Mouse (Mus musculus): Measurements from ENCODE around the gene Kank4. TPM values are rescaled to one million over a fixed set of nuclear protein-coding genes. Genes with fewer than 3 reads are reported as not detected.

Gene Kank4
- total and polyA plus RNA-seq, 3 experiments = not detected

GRCm38 (mm10) chr4:98776721-98777427 lies 40.5 kb downstream of the Kank4 start:
- Histone ChIP-seq H3K9ac (ENCODE audit: control insufficient read depth, low read depth, low read length, poor library complexity, severe bottlenecking) (no peak overlapping the region), H3K27ac (ENCODE audit: control insufficient read depth, low read depth, low read length) (no peak overlapping the region), H3K27me3 (ENCODE audit: control insufficient read depth in 1 of 2, insufficient read depth in 2 of 2, low read length in 2 of 2) (no peaks in the 10 kb centered on the region), H3K36me3 (ENCODE audit: control insufficient read depth in 1 of 2, insufficient read depth in 2 of 2, low read length in 2 of 2) (no peaks in the 10 kb centered on the region), H3K4me3 (ENCODE audit: control insufficient read depth in 1 of 2, insufficient read depth in 1 of 2, low read depth in 2 of 2, low read length in 2 of 2) (no peak overlapping the region), H3K4me1 (ENCODE audit: control insufficient read depth in 1 of 2, insufficient read depth in 2 of 2, low read length in 2 of 2) (no peaks in the 10 kb centered on the region), H3K79me2 (ENCODE audit: control insufficient read depth, insufficient read depth, low read length, poor library complexity) (no peaks in the 10 kb centered on the region), H3K9me3 (replicated peaks; ENCODE audit: insufficient read depth, low read length) (no peaks in the 10 kb centered on the region)
- no peak for DNase-seq (ENCODE audit: low read depth, low spot score)
- no peak for TF ChIP-seq ZKSCAN1 (IDR thresholded peaks at IDR 0.05; ENCODE audit: low read depth, low read length)
- no peak for TF ChIP-seq EP300 (IDR thresholded peaks at IDR 0.05; ENCODE audit: low read depth in 1 of 2, low read length in 2 of 2)
- TF ChIP-seq TBP (IDR thresholded peaks at IDR 0.05; ENCODE audit: low read depth, low read length) = no peak
- no peak for TF ChIP-seq SIN3A (IDR thresholded peaks at IDR 0.05; ENCODE audit: low read length)
- TF ChIP-seq HCFC1 (IDR thresholded peaks at IDR 0.05; ENCODE audit: low read depth, low read length) = no peak
- TF ChIP-seq NELFE (IDR thresholded peaks at IDR 0.05; ENCODE audit: low read depth, low read length) = no peak
- TF ChIP-seq SMC3 (IDR thresholded peaks at IDR 0.05; ENCODE audit: low read depth, low read length) = no peak
- no peak for TF ChIP-seq ZC3H11A (IDR thresholded peaks at IDR 0.05; ENCODE audit: low read depth, low read length)
- TF ChIP-seq MAZ (IDR thresholded peaks at IDR 0.05; ENCODE audit: low read depth, low read length) = no peak
- TF ChIP-seq JUND (IDR thresholded peaks at IDR 0.05; ENCODE audit: low read depth, low read length) = no peak
- no peak for TF ChIP-seq MYB (IDR thresholded peaks at IDR 0.05; ENCODE audit: low read depth, low read length)
- TF ChIP-seq E2F4 (IDR thresholded peaks at IDR 0.05; ENCODE audit: borderline replicate concordance, low read depth, low read length) = no peak
- TF ChIP-seq MEF2A (IDR thresholded peaks at IDR 0.05; ENCODE audit: extremely low read depth, insufficient replicate concordance, low read depth, low read length, poor library complexity, severe bottlenecking) = no peak
- no peak for TF ChIP-seq NRF1 (IDR thresholded peaks at IDR 0.05; ENCODE audit: insufficient read depth, low read depth, low read length, poor library complexity, severe bottlenecking)
- TF ChIP-seq POLR2AphosphoS5 (IDR thresholded peaks at IDR 0.05; ENCODE audit: borderline replicate concordance, low read depth, low read length) = no peak

- TF ChIP-seq CTCF (IDR thresholded peaks at IDR 0.05 in 2 of 3, conservative IDR thresholded peaks at IDR 0.05 in 1 of 3; ENCODE audit: control insufficient read depth in 1 of 3, insufficient read depth in 1 of 3, low read depth in 2 of 3, low read length in 3 of 3, poor library complexity in 1 of 3, severe bottlenecking in 1 of 3) (no peak), GATA1 (IDR thresholded peaks at IDR 0.05; ENCODE audit: low read depth, low read length) (no peak)
- Histone ChIP-seq H3K4me3 (ENCODE audit: control insufficient read depth in 1 of 2, insufficient read depth in 1 of 2, low read depth in 2 of 2, low read length in 2 of 2) (no peak overlapping the region), H3K4me1 (ENCODE audit: control insufficient read depth in 1 of 2, insufficient read depth in 2 of 2, low read length in 2 of 2) (no peaks in the 10 kb centered on the region), H3K27me3 (ENCODE audit: control insufficient read depth in 1 of 2, insufficient read depth in 2 of 2, low read length in 2 of 2) (no peaks in the 10 kb centered on the region), H3K79me2 (ENCODE audit: control insufficient read depth, insufficient read depth, low read length, poor library complexity) (no peaks in the 10 kb centered on the region), H3K36me3 (ENCODE audit: control insufficient read depth in 1 of 2, insufficient read depth in 2 of 2, low read length in 2 of 2) (no peaks in the 10 kb centered on the region), H3K9me3 (replicated peaks; ENCODE audit: insufficient read depth, low read length) (no peaks in the 10 kb centered on the region), H3K9ac (ENCODE audit: control insufficient read depth, low read depth, low read length, poor library complexity, severe bottlenecking) (no peak overlapping the region), H3K27ac (ENCODE audit: control insufficient read depth, low read depth, low read length) (no peak overlapping the region)
- DNase-seq (ENCODE audit: low read depth, low spot score) = no peak
Measured at GRCm38 (mm10) chr4:98773785-98774184, 43.6 kb downstream of the Kank4 start.
